Mouse (Mus musculus) frontal cortex, adult 2 months (tissue): ENCODE data around the gene Tmprss11b. TPM values are rescaled to one million over a fixed set of nuclear protein-coding genes. Genes with fewer than 3 reads are reported as not detected.
A peak's percentile ranks its signal among the peaks of the same experiment; 100 is the strongest.

Experiments used
- DNase-seq, 2 experiments: peaks; one replicate each; pipeline ENCODE4 v3.0.0; 2022; ENCODE audit warnings: low spot score in 1 of 2; ENCODE audit errors: extremely low spot score in 1 of 2
- polyA plus RNA-seq: library from polyadenylated mRNA; depleted of rRNA; stranded (reverse); fragments of >200 nt; gene quantifications from 2 replicates; pipeline ENCODE4 v1.2.3, GENCODE M21; 2012; rRNA removed

Tmprss11b gene
- polyA plus RNA-seq: not detected in 2 replicates

DNA sequence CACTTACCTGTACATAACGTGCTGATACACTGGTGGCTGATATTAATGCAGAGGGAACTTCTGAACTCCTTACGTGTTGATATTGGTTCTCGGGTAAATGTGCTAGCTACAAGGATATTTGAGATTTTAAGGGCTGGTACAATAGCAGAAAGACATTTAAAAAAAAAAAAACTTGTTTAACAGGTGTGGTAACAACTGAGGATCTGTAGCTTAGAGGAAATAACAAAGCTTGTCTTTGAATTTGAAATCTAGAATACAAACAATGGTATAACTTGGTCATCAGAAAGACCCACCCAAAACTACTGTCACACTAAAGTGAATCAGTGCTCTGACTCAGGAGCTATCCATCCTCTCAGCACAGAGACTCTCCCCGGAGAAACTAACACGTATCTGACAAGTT is at the start of gene Tmprss11b:
TSS of gene Tmprss11b (minus strand) at position 101 of the 400 bp plus-strand sequence.
- DNase-seq: no peak

- no peak for DNase-seq
These were observed 48.9 kb upstream of the Tmprss11b start for GRCm38 (mm10) chr5:86725021-86725420.

DNA sequence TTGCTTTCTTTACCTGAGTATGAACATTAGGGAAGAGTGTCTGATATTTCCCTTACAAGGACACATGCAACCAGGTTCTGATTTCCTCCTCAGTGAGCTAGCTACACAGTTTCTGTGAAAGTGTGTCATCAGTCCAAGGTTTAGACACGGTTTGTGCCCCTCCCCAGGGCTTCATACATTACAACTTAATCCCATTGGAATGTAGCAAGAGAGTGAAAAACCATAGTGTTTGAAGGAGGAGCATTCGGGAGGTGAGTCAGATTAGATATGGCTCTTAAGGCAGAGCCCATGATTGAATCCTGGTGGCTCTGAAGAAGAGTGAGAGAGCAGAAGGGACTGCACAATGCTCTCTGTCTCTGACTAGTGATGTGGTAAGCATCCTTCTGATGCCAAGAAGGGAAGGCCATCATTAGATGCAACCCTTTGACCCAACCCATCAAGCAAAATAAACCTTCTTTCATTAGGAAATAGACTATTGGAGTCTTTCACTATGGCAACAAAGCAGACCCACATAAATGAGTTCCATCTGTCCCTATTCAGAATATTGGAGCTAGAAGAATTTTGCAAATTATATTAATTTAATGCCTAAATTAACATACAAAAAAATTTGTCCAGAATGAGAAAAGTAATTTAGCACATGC is 46.8 kb upstream of the Tmprss11b start:
- no peak for DNase-seq

GRCm38 (mm10) chr5:86714967-86715366 is 38.8 kb upstream of the Tmprss11b start:
- DNase-seq: no peak

DNA sequence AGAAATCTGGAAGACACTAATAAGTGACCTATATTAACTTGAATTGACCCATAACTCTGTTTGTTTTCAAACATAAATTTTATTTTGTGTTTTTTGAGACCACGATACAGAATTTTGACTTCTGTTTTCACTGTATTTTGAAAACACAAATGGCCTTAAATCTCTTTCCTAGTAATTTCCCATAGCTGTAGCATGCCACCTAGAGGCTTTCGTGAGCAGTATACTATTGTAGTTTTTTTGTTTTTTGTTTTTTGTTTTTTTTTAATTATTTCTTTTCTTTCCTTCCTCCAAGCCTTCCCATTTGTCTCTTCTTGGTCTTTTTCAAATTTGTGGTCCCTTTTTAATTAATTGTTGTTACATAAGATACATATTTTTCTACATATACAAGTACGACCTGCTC is 28.8 kb upstream of the Tmprss11b start:
- DNase-seq: no peak

DNA sequence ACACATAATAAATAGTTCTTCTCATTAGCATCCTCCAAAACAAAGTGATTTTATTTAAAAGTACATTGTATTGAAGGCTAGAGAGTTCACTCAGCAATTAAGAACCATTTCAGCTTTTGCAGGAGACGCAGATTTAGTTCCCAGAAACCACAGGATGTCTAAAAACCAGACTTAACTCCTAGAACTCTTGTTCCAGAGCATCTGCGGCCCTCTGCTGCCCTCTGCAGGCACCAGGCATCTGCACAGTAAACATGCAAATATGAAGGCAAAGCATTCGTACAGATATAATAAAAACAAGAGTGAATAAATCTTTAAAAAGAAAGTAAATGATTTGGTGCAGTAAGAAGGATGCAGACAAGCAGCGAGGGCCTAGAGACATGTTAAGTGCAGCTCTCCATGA is 8.5 kb upstream of the Tmprss11b start:
- DNase-seq: peak; percentile 11 to 85

DNA sequence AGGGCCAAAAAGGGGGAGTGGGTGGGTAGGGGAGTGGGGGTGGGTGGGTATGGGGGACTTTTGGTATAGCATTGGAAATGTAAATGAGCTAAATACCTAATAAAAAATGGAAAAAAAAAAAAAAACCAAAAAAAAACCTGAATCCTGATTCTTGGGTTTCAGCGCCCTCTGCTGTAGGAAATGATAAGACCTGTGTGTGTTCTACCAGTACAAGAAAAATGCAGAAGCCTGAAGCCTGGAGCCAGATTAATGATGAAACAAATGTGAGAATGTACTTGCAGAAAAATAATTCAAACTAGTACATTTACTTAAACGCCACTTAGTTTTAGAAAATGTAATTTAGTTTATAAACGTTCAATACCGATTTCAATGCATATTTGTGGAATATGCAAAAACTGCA is 27.0 kb downstream of the Tmprss11b start:
- DNase-seq: peak in 1 of 2 experiments; percentile 71

- no peak for DNase-seq
These were observed 35.4 kb downstream of the Tmprss11b start for GRCm38 (mm10) chr5:86640795-86641194.

- DNase-seq: no peak
These were observed 43.8 kb downstream of the Tmprss11b start, which contains the start of gene Tmprss11f for GRCm38 (mm10) chr5:86632324-86632723. Gene Tmprss11f (minus strand): TSS chr5:86632424.

DNA sequence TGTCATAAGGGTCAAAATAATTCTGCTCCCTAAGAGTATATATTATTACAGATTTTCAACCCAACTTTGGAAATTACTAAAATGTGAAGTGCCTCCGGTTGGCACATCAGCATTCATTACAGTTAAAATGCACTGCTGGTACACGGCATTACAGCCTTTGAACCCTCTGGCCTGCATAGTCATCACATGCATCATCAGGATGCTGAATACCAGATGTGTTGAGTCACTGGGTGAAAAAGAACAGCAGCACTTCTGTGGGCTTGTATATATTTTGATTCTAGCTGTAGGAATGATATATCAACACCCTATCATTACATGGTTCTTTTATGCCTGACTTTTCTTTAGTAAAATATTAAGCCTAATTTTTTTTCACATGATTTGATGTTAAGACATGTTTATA is 45.5 kb downstream of the Tmprss11b start:
- DNase-seq: no peak

DNA sequence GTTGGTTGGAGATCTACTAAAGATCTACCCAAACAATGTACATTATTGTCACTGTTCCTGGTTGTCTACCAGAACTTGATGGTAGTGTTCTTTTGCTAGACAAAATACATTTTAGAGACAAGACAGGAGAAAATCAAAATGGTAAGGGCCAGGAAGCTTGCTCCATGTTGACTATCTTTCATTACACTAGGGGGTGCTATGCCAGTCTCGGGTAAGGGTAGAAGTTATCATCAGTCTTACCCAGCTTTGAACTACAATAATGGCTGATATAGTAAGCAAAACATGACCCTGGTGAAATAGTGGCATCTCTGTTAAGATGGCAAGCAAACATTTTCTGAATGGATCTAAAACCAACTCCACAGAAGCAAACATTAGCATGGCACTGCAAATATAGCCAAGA is 54.4 kb downstream of the Tmprss11b start:
- no peak for DNase-seq

Other genes starting within 250 kb of the Tmprss11b start
- gene Tmprss11a, start 207.4 kb downstream of the Tmprss11b start, polyA plus RNA-seq: 0.08 TPM in 1 of 2 replicates, not detected in the other
- not detected in 2 replicates for gene Tmprss11g, start 157.8 kb downstream of the Tmprss11b start, polyA plus RNA-seq
- not detected in 2 replicates for gene Tmprss11f, start 43.9 kb downstream of the Tmprss11b start, polyA plus RNA-seq
- not detected in 2 replicates for gene Tmprss11e, start 69.5 kb upstream of the Tmprss11b start, polyA plus RNA-seq
- 62.7 and 71.0 TPM in 2 replicates for gene Ythdc1, start 127.9 kb upstream of the Tmprss11b start, polyA plus RNA-seq
- gene Ugt2b34, start 230.6 kb upstream of the Tmprss11b start, polyA plus RNA-seq: 0.02 TPM in 1 of 2 replicates, not detected in the other